Mouse (Mus musculus) CH12.LX (cell line): ENCODE results near the gene Zfp637. TPM values are rescaled to one million over a fixed set of nuclear protein-coding genes. Genes with fewer than 3 reads are reported as not detected.

Experiments
- DNase-seq: peaks from one replicate; pipeline ENCODE4 v3.0.0-alpha.2; 2013; ENCODE audit errors: extremely low read depth
- H3K27ac ChIP-seq: 2 replicates; pipeline ENCODE4 v1.5.1; 2012; ENCODE audit warnings: low read depth, mild to moderate bottlenecking, control low read depth, moderate library complexity; ENCODE audit not compliant: insufficient read depth
- H3K27me3 ChIP-seq: replicated peaks from 2 replicates; pipeline ENCODE3; 2012; ENCODE audit warnings: inconsistent platforms
- H3K36me3 ChIP-seq, 2 experiments: replicated peaks in 1 of 2; 2 replicates each; pipeline versions ENCODE3 to v1.6.1; 2012; ENCODE audit warnings: inconsistent platforms in 1 of 2, low read length in 1 of 2, mild to moderate bottlenecking in 1 of 2, mixed read lengths in 1 of 2, moderate library complexity in 1 of 2; ENCODE audit not compliant: control insufficient read depth in 1 of 2, insufficient read depth in 1 of 2
- H3K4me1 ChIP-seq, 2 experiments: 2 replicates each; pipeline ENCODE4 v1.6.1; 2012; ENCODE audit warnings: inconsistent platforms in 1 of 2, moderate library complexity in 1 of 2; ENCODE audit not compliant: insufficient read depth in 2 of 2, control insufficient read depth in 1 of 2
- H3K4me2 ChIP-seq: 2 replicates; pipeline ENCODE4 v1.6.1; 2012; ENCODE audit warnings: low read depth, mild to moderate bottlenecking, control low read depth; ENCODE audit not compliant: poor library complexity, insufficient read depth, severe bottlenecking
- H3K4me3 ChIP-seq, 3 experiments: fragments of 150-350 bp in 1 of 3; sonication (generic) in 1 of 3; replicated peaks in 1 of 3; 2 replicates each; pipeline versions ENCODE3 to v1.5.1; 2011 to 2012; ENCODE audit warnings: low read depth in 2 of 3, low read length in 2 of 3, mild to moderate bottlenecking in 2 of 3, moderate library complexity in 2 of 3, control low read depth in 1 of 3, improper control_type of control experiment in 1 of 3, inconsistent platforms in 1 of 3, mixed read lengths in 1 of 3; ENCODE audit not compliant: poor library complexity in 1 of 3
- H3K79me2 ChIP-seq: replicated peaks from 2 replicates; pipeline ENCODE4 v1.6.1; 2012; ENCODE audit warnings: mild to moderate bottlenecking, moderate library complexity; ENCODE audit not compliant: control insufficient read depth, poor library complexity, insufficient read depth, severe bottlenecking; ENCODE audit errors: extremely low read depth
- H3K9ac ChIP-seq: 2 replicates; pipeline ENCODE4 v1.6.1; 2012; ENCODE audit warnings: low read depth, mild to moderate bottlenecking, control low read depth, moderate library complexity; ENCODE audit not compliant: insufficient read depth
- H3K9me3 ChIP-seq: replicated peaks from 2 replicates; pipeline ENCODE3; 2012; ENCODE audit warnings: low read length, inconsistent platforms, mixed read lengths
- CHD2 ChIP-seq: IDR thresholded peaks from 2 replicates; pipeline ENCODE4 v1.6.1; 2011; ENCODE audit warnings: low read length, improper control_type of control experiment
- CTCF ChIP-seq, 2 experiments: IDR thresholded peaks in 1 of 2; conservative IDR thresholded peaks in 1 of 2; 2 replicates each; pipeline ENCODE4 v1.5.1; 2011 to 2012; ENCODE audit warnings: low read depth in 2 of 2, low read length in 2 of 2, improper control_type of control experiment in 1 of 2, inconsistent platforms in 1 of 2, mild to moderate bottlenecking in 1 of 2, moderate library complexity in 1 of 2
- GABPA ChIP-seq: IDR thresholded peaks from 2 replicates; pipeline ENCODE4 v1.6.1; 2012; ENCODE audit warnings: low read depth, low read length, improper control_type of control experiment, inconsistent platforms; ENCODE audit not compliant: insufficient replicate concordance
- IRF4 ChIP-seq: IDR thresholded peaks from 2 replicates; pipeline ENCODE4 v1.6.1; 2014; ENCODE audit warnings: low read depth, mild to moderate bottlenecking, inconsistent platforms, low read length, improper control_type of control experiment
- KAT2A ChIP-seq: IDR thresholded peaks from 2 replicates; pipeline ENCODE4 v1.6.1; 2012; ENCODE audit warnings: low read length, improper control_type of control experiment, inconsistent platforms; ENCODE audit not compliant: insufficient replicate concordance
- MAZ ChIP-seq: IDR thresholded peaks from 2 replicates; pipeline ENCODE4 v1.6.1; 2012; ENCODE audit warnings: low read depth, mild to moderate bottlenecking, inconsistent platforms, low read length, improper control_type of control experiment, moderate library complexity
- MYC ChIP-seq: IDR thresholded peaks from 2 replicates; pipeline ENCODE4 v1.6.1; 2011; ENCODE audit warnings: low read depth, mild to moderate bottlenecking, improper control_type of control experiment, low read length
- NELFE ChIP-seq: IDR thresholded peaks from 2 replicates; pipeline ENCODE4 v1.6.1; 2011; ENCODE audit warnings: low read depth, low read length, improper control_type of control experiment
- NRF1 ChIP-seq: IDR thresholded peaks from 2 replicates; pipeline ENCODE4 v1.6.1; 2014; ENCODE audit warnings: low read depth, mild to moderate bottlenecking, inconsistent platforms, low read length, improper control_type of control experiment, moderate library complexity
- POLR2A ChIP-seq: IDR thresholded peaks from 2 replicates; pipeline ENCODE4 v1.6.1; 2011; ENCODE audit warnings: low read depth, mild to moderate bottlenecking, improper control_type of control experiment, low read length
- RAD21 ChIP-seq: IDR thresholded peaks from 2 replicates; pipeline ENCODE4 v1.6.1; 2011; ENCODE audit warnings: low read depth, mild to moderate bottlenecking, low read length, improper control_type of control experiment, moderate library complexity
- RCOR1 ChIP-seq: conservative IDR thresholded peaks from 2 replicates; pipeline ENCODE4 v1.6.1; 2012; ENCODE audit warnings: low read depth, mild to moderate bottlenecking, inconsistent platforms, low read length, improper control_type of control experiment
- SMC3 ChIP-seq: IDR thresholded peaks from 2 replicates; pipeline ENCODE4 v1.6.1; 2011; ENCODE audit warnings: low read depth, low read length, improper control_type of control experiment
- TBP ChIP-seq: conservative IDR thresholded peaks from 2 replicates; pipeline ENCODE4 v1.6.1; 2011; ENCODE audit warnings: low read depth, low read length, improper control_type of control experiment
- TCF12 ChIP-seq: IDR thresholded peaks from 2 replicates; pipeline ENCODE4 v1.6.1; 2014; ENCODE audit warnings: low read depth, mild to moderate bottlenecking, inconsistent platforms, low read length, improper control_type of control experiment
- USF2 ChIP-seq: conservative IDR thresholded peaks from 2 replicates; pipeline ENCODE4 v1.6.1; 2011; ENCODE audit warnings: low read depth, low read length, improper control_type of control experiment
- ZC3H11A ChIP-seq: IDR thresholded peaks from 2 replicates; pipeline ENCODE4 v1.6.1; 2012; ENCODE audit warnings: low read depth, mild to moderate bottlenecking, inconsistent platforms, low read length, improper control_type of control experiment
- ZNF384 ChIP-seq: IDR thresholded peaks from 2 replicates; pipeline ENCODE4 v1.6.1; 2012; ENCODE audit warnings: low read depth, low read length, improper control_type of control experiment, inconsistent platforms
- dilution Hi-C: fragments of 300-500 bp; cut with MboI; formaldehyde crosslinking; loops from 2 replicates; pipeline ENCODE4 v1.14.3; 2020; ENCODE audit warnings: low sequenced_read_pairs; ENCODE audit not compliant: extremely low pct_unique_long_range_greater_than_20kb, extremely low pct_ligation_motif_present
- in situ Hi-C: fragments of 300-500 bp; cut with MboI; formaldehyde crosslinking; loops from 3 replicates; pipeline ENCODE4 v1.14.3; 2019; ENCODE audit warnings: low sequenced_read_pairs, low pct_ligation_motif_present, low pct_unique_long_range_greater_than_20kb, mixed read lengths
- polyA plus RNA-seq: library from polyadenylated mRNA; unstranded; fragments of >175 nt; gene quantifications from 2 replicates; pipeline ENCODE4 v1.2.1, GENCODE M21; 2012; ENCODE audit warnings: low read depth; ENCODE audit not compliant: insufficient read length
- total RNA-seq, 2 experiments: library from RNA; depleted of rRNA; stranded (reverse); fragments of 300-350 nt in 1 of 2; fragments of >200 nt in 1 of 2; gene quantifications; 2 replicates each; pipeline ENCODE4 v1.2.3; 2012 to 2014

Gene Zfp637
- total and polyA plus RNA-seq, 3 experiments: 12.5 to 19.7 (median 18.7) TPM

DNA sequence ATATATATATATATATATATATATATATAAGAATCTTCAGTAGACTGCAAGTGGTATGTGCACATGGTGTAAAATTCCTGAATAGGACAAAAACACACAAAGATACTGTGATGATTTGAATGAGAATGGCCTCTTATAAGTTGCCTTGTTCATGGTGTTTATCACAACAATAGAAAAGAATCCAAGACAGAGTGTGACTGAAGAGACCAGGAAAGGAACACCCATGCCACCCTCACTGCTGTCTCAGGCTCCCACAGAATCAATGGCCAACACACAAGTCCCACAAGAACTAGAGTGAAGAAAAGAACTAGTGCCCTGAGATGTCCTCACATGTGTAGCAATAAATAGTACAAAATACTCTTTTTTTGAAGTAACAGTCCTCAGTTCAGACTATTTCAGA is 26.3 kb upstream of the Zfp637 start:
- in situ Hi-C loops: no loop called here
- Histone ChIP-seq H3K9ac (no peak overlapping the region), H3K4me2 (no peak overlapping the region), H3K4me1 (no peaks in the 10 kb centered on the region)
- no peak for TF ChIP-seq MAZ
- no peak for TF ChIP-seq TCF12
- TF ChIP-seq MYC: no peak
- TF ChIP-seq ZC3H11A: no peak
- TF ChIP-seq RCOR1: no peak
- no peak for TF ChIP-seq ZNF384
- no peak for TF ChIP-seq KAT2A
- TF ChIP-seq GABPA: no peak
- no peak for TF ChIP-seq SMC3
- no peak for TF ChIP-seq NELFE
- no peak for TF ChIP-seq RAD21
- TF ChIP-seq CTCF (conservative IDR thresholded peaks at IDR 0.05 in 1 of 2, IDR thresholded peaks at IDR 0.05 in 1 of 2; ENCODE audit: low read depth in 2 of 2, low read length in 2 of 2): no peak
- TF ChIP-seq IRF4: no peak
- TF ChIP-seq USF2: no peak
- TF ChIP-seq CHD2: no peak
- no peak for TF ChIP-seq NRF1
- TF ChIP-seq TBP: no peak
- no peak for TF ChIP-seq POLR2A
- TF ChIP-seq, all 38 proteins: peak for 0
- no peaks in the 10 kb centered on the region for H3K9me3 ChIP-seq
- no peak for DNase-seq
- dilution Hi-C loops: no loop called here
- no peak overlapping the region for H3K27ac ChIP-seq
- H3K4me3 ChIP-seq: no peak overlapping the region
- no peaks in the 10 kb centered on the region for H3K36me3 ChIP-seq
- H3K79me2 ChIP-seq: no peaks in the 10 kb centered on the region
- H3K27me3 ChIP-seq: peaks cover 58% of the 10 kb centered on the region

DNA sequence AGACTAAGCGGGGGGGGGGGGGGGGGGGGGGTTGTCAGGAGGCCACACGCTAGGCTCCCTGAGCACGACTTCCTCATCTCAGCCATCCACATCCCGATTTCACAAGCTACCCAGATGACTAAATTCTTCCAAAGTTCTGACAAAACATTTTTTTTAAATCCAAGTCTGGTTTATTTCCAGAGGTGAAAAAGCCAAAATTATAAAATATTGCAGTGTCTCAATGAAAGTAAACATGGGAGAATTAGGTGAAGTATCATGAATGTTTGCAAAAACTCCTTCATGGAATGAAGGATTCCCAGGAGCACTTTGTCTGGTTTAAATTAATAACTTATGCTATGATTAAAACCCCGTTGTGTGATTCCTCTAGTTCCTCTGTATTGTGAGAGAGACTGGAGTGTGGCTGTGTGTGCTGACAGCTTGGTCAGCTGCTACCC is 23.9 kb upstream of the Zfp637 start:
- DNase-seq: no peak
- Histone ChIP-seq H3K4me2 (no peak overlapping the region), H3K36me3 (no peaks in the 10 kb centered on the region), H3K27ac (no peak overlapping the region), H3K4me3 (no peak overlapping the region), H3K79me2 (no peaks in the 10 kb centered on the region), H3K9ac (no peak overlapping the region), H3K9me3 (no peaks in the 10 kb centered on the region), H3K27me3 (peaks cover 56% of the 10 kb centered on the region), H3K4me1 (no peaks in the 10 kb centered on the region)
- in situ Hi-C loops (no loop called here), dilution Hi-C loops (no loop called here)
- TF ChIP-seq RAD21 (no peak), KAT2A (no peak)
